Mouse (Mus musculus): Measurements from ENCODE around the gene Ttc25. TPM values are rescaled to one million over a fixed set of nuclear protein-coding genes. Genes with fewer than 3 reads are reported as not detected.
A peak's percentile ranks its signal among the peaks of the same experiment; 100 is the strongest.

Ttc25 gene
- polyA plus RNA-seq, 1 experiment: 0.04 TPM

DNA sequence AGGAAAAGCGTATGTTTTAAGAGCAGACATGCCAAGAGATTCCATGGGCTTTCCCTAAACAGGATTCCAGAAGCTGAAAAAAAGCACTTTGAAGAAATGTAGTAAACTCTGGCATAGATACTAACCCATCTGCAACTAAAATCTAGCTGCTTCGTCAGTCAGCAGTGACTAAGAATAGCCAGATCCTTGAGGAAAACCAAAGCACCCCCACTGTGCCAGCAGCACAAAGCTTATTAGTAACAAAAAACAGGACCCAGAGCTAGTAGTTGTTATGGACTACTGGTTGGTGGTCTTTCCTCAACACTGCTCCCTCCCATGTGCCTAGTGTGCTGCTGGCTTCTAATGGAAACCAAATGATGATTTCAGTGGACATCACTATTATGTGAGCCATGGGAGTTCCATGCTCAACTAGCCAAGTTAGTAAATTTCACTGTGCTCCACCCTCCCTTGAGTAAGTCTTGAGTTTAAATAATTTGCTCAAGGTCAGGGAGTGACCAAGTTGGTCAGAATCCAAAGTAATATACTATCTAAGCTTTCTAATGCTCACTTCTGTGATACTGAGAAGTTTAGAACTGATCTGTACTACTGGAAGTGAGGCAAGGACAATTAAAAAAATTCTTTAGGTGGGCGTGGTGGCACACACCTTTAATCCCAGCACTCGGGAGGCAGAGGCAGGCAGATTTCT lies 59.1 kb downstream of the Ttc25 start:
- no peak for TF ChIP-seq CTCF (IDR thresholded peaks at IDR 0.05; ENCODE audit: extremely low read depth, insufficient read depth, insufficient read length, insufficient replicate concordance)
- TF ChIP-seq POLR2A (IDR thresholded peaks at IDR 0.05; ENCODE audit: low read depth, low read length): no peak
- H3K36me3 ChIP-seq (ENCODE audit: control insufficient read depth, insufficient read depth, low read length): peaks cover 13% of the 10 kb centered on the region
- no peak overlapping the region for H3K27ac ChIP-seq (ENCODE audit: insufficient read depth, low read length)
- DNase-seq (ENCODE audit: low read depth in 1 of 2, low spot score in 2 of 2): no peak
- 94% methylated on average over 4 of the region's 4 CpGs for WGBS
- peaks cover 5% of the 10 kb centered on the region; the same call in 1 of the 2 replicates for H3K4me1 ChIP-seq (ENCODE audit: control insufficient read depth, insufficient read depth, insufficient read length)
- H3K27me3 ChIP-seq (ENCODE audit: control insufficient read depth, insufficient read depth, low read length): no peaks in the 10 kb centered on the region
- H3K4me3 ChIP-seq (ENCODE audit: extremely low read depth, insufficient read depth, insufficient read length): no peak overlapping the region

DNA sequence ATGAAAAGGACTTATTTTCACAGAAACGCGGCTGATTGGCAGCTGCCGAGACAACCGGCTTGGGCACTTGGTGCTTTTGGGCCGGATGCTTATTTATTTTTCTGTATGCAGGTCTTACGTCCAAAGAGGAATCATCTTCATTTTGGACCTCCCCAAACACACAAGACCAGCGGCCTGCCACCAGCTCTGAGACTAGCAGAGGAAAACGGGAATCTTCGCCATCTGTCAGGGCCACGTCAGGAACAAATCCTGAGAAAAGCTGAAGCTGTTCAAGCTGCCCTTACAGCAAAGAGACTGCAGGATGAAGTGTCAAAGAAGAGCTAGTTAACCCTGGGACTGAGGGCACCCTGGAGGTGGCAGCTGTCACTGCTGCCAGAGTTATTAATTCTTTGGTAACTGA lies 60.0 kb downstream of the Ttc25 start:
- Histone ChIP-seq H3K4me3 (ENCODE audit: extremely low read depth, insufficient read depth, insufficient read length) (no peak overlapping the region), H3K27ac (ENCODE audit: insufficient read depth, low read length) (no peak overlapping the region), H3K36me3 (ENCODE audit: control insufficient read depth, insufficient read depth, low read length) (peaks cover 12% of the 10 kb centered on the region), H3K27me3 (ENCODE audit: control insufficient read depth, insufficient read depth, low read length) (no peaks in the 10 kb centered on the region), H3K4me1 (ENCODE audit: control insufficient read depth, insufficient read depth, insufficient read length) (peaks cover 5% of the 10 kb centered on the region; the same call in 1 of the 2 replicates)
- WGBS: 90% methylated on average over 10 of the region's 10 CpGs
- DNase-seq (ENCODE audit: low read depth in 1 of 2, low spot score in 2 of 2): no peak
- TF ChIP-seq CTCF (IDR thresholded peaks at IDR 0.05; ENCODE audit: extremely low read depth, insufficient read depth, insufficient read length, insufficient replicate concordance) (no peak), POLR2A (IDR thresholded peaks at IDR 0.05; ENCODE audit: low read depth, low read length) (no peak)

DNA sequence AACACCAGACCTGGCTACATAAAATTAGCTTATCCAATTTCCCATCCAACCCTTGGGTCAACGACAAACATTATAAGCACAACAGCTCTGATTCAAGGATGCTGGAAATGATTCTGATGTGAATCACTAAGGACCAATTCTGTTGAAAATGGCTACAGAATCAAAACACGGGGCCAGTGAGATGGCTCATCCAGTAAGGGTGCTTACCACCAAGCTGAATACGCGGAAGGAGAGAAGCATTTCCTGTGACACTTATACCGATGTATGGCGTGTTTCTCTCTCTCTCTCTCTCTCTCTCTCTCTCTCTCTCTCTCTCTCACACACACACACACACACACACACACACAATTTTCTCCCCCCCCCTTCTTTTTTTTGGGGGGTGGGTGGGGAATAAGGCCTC lies 61.7 kb downstream of the Ttc25 start:
- no peaks in the 10 kb centered on the region for H3K27me3 ChIP-seq (ENCODE audit: control insufficient read depth, insufficient read depth, low read length)
- TF ChIP-seq CTCF (IDR thresholded peaks at IDR 0.05; ENCODE audit: extremely low read depth, insufficient read depth, insufficient read length, insufficient replicate concordance) (no peak), POLR2A (IDR thresholded peaks at IDR 0.05; ENCODE audit: low read depth, low read length) (no peak)
- H3K27ac ChIP-seq (ENCODE audit: insufficient read depth, low read length): no peak overlapping the region
- DNase-seq (ENCODE audit: low read depth in 1 of 2, low spot score in 2 of 2): no peak
- H3K4me1 ChIP-seq (ENCODE audit: control insufficient read depth, insufficient read depth, insufficient read length): peaks cover 5% of the 10 kb centered on the region; the same call in 1 of the 2 replicates
- H3K36me3 ChIP-seq (ENCODE audit: control insufficient read depth, insufficient read depth, low read length): peaks cover 9% of the 10 kb centered on the region
- whole genome bisulfite sequencing: 74% methylated on average over 6 of the region's 6 CpGs
- H3K4me3 ChIP-seq (ENCODE audit: extremely low read depth, insufficient read depth, insufficient read length): no peak overlapping the region

DNA sequence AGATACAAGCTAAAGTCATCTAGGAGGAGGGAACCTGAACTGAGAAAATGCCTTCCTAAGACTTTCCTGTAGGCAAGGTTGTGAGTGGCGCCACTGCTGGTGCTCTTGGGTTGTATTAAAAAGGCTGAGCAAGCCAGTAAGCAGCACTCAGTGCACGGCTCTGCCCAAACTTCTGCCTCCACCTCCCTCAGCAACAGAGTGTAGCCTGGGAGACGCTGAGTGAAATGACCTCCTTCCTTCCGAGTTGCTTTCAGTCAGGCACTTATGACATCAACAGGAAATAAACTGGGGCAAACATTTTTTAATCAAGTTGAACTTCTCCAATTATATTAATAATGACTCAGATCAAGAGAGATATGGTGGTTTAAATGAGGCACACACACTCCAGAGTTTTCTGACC lies 63.4 kb downstream of the Ttc25 start:
- no peak for TF ChIP-seq CTCF (IDR thresholded peaks at IDR 0.05; ENCODE audit: extremely low read depth, insufficient read depth, insufficient read length, insufficient replicate concordance)
- no peak for TF ChIP-seq POLR2A (IDR thresholded peaks at IDR 0.05; ENCODE audit: low read depth, low read length)
- no peak for DNase-seq (ENCODE audit: low read depth in 1 of 2, low spot score in 2 of 2)

DNA sequence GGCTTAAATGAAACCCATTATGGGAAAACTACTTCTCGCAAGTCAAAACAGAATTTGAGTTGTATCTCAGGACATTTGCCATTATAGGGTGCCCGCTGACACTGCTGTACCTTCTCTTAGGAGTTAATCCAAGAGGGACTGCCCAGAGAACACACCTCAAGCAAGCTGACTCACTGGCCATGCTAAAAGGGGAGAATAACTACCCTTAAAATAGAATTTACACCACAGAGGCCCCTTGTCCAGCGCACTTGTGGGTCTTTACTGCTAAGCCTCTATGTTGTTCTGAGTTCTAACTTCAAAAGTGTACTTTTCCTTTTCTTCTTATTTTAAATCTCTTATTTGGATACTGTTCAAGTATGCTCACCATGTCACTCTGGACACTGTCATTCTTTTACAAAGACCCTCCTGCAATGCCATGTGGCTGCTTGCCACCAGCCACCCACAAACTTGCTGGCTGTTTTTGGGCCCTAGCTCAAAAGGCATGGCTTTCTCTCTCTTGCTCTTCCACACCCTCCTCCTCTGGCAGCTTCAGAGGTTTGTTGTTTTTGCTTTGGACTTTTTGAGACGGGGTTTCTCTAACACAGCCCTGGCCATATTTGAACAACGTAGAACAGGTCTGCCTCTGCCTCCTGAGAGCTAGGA lies 64.1 kb downstream of the Ttc25 start:
- DNase-seq (ENCODE audit: low read depth in 1 of 2, low spot score in 2 of 2): no peak
- no peaks in the 10 kb centered on the region for H3K27me3 ChIP-seq (ENCODE audit: control insufficient read depth, insufficient read depth, low read length)
- TF ChIP-seq CTCF (IDR thresholded peaks at IDR 0.05; ENCODE audit: extremely low read depth, insufficient read depth, insufficient read length, insufficient replicate concordance) (no peak), POLR2A (IDR thresholded peaks at IDR 0.05; ENCODE audit: low read depth, low read length) (no peak)
- H3K4me1 ChIP-seq (ENCODE audit: control insufficient read depth, insufficient read depth, insufficient read length): peaks cover 5% of the 10 kb centered on the region; the same call in 1 of the 2 replicates
- H3K27ac ChIP-seq (ENCODE audit: insufficient read depth, low read length): peak overlapping the region; percentile 45
- no peak overlapping the region for H3K4me3 ChIP-seq (ENCODE audit: extremely low read depth, insufficient read depth, insufficient read length)
- 80% methylated on average over 5 of the region's 5 CpGs for WGBS
- H3K36me3 ChIP-seq (ENCODE audit: control insufficient read depth, insufficient read depth, low read length): peaks cover 9% of the 10 kb centered on the region

More for the DNA sequence above, 63.4 kb downstream of the Ttc25 start:
- Histone ChIP-seq H3K27me3 (ENCODE audit: control insufficient read depth, insufficient read depth, low read length) (no peaks in the 10 kb centered on the region), H3K36me3 (ENCODE audit: control insufficient read depth, insufficient read depth, low read length) (peaks cover 9% of the 10 kb centered on the region), H3K4me1 (ENCODE audit: control insufficient read depth, insufficient read depth, insufficient read length) (peaks cover 5% of the 10 kb centered on the region; the same call in 1 of the 2 replicates), H3K27ac (ENCODE audit: insufficient read depth, low read length) (peak overlapping the region; percentile 67), H3K4me3 (ENCODE audit: extremely low read depth, insufficient read depth, insufficient read length) (no peak overlapping the region)
- WGBS: 43% methylated on average over 4 of the region's 4 CpGs

DNA sequence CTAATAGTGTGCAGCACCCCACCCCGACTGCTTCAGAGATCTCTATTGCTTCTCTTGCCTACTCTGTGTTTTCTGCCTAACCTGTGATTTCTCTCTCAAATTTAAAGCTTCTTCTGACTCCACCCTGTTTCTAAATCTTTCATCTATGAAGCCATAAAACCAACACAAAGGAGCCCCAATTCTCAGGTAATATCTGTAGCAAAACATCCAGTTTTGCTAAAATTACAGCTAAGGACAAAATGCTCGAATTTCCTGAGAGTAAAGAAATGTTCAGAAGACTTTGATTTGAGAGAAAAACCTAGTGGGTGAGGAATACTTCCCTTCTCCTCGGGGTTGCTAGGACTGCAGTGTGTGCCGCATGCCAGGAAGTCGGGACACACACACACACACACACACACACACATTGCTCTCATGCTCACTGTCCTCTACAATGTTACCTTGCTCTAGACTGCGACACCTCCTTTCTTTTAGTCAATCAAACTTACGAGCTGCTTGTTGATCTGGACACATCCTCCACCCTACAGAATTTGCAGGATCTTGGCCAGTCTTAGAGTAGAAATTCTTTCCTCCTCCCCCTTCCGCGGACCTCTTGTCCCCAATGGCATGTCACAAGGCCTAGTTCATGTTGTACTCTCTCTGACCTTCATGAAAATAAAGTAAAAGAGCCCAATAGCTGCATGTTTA lies 64.7 kb downstream of the Ttc25 start:
- no peak for DNase-seq (ENCODE audit: low read depth in 1 of 2, low spot score in 2 of 2)
- H3K27ac ChIP-seq (ENCODE audit: insufficient read depth, low read length): peak overlapping the region; percentile 59
- WGBS: 65% methylated on average over 9 of the region's 9 CpGs
- peaks cover 5% of the 10 kb centered on the region; the same call in 1 of the 2 replicates for H3K4me1 ChIP-seq (ENCODE audit: control insufficient read depth, insufficient read depth, insufficient read length)
- TF ChIP-seq POLR2A (IDR thresholded peaks at IDR 0.05; ENCODE audit: low read depth, low read length) (no peak), CTCF (IDR thresholded peaks at IDR 0.05; ENCODE audit: extremely low read depth, insufficient read depth, insufficient read length, insufficient replicate concordance) (no peak)
- H3K27me3 ChIP-seq (ENCODE audit: control insufficient read depth, insufficient read depth, low read length): no peaks in the 10 kb centered on the region
- peaks cover 8% of the 10 kb centered on the region for H3K36me3 ChIP-seq (ENCODE audit: control insufficient read depth, insufficient read depth, low read length)
- H3K4me3 ChIP-seq (ENCODE audit: extremely low read depth, insufficient read depth, insufficient read length): no peak overlapping the region
